Mouse (Mus musculus) ES-E14 (cell line): ENCODE data around the gene Ccdc107.

Experiments used
- CHD2 ChIP-seq: IDR thresholded peaks from 2 replicates; pipeline ENCODE4 v1.6.1; 2014; ENCODE audit warnings: mild to moderate bottlenecking, low read depth, low read length, inconsistent platforms
- HCFC1 ChIP-seq: IDR thresholded peaks from 2 replicates; pipeline ENCODE4 v1.6.1; 2012; ENCODE audit warnings: low read length, inconsistent platforms, borderline replicate concordance; ENCODE audit not compliant: insufficient read depth
- MAFK ChIP-seq: IDR thresholded peaks from 2 replicates; pipeline ENCODE4 v1.6.1; 2014; ENCODE audit warnings: mild to moderate bottlenecking, low read depth, low read length, inconsistent platforms; ENCODE audit not compliant: insufficient read depth
- ZC3H11A ChIP-seq: IDR thresholded peaks from 2 replicates; pipeline ENCODE4 v1.6.1; 2012; ENCODE audit warnings: low read depth, mild to moderate bottlenecking, inconsistent platforms, low read length, borderline replicate concordance
- ZNF384 ChIP-seq: IDR thresholded peaks from 2 replicates; pipeline ENCODE4 v1.6.1; 2012; ENCODE audit warnings: low read depth, low read length, inconsistent platforms

GRCm38 (mm10) chr4:43533270-43533669 lies 40.6 kb downstream of the Ccdc107 start:
- TF ChIP-seq HCFC1 (no peak), CHD2 (no peak), MAFK (no peak), ZNF384 (no peak), ZC3H11A (no peak)
